Mouse (Mus musculus): Measurements from ENCODE around the gene Tatdn2. TPM values are rescaled to one million over a fixed set of nuclear protein-coding genes. Genes with fewer than 3 reads are reported as not detected.

Tatdn2 gene
- polyA plus RNA-seq, 1 experiment = 41.0 TPM

GRCm38 (mm10) chr6:113714797-113715196, 17.9 kb downstream of the Tatdn2 start:
- H3ac ChIP-seq (ENCODE audit: control insufficient read depth, insufficient read length, low read depth) = no peak overlapping the region

GRCm38 (mm10) chr6:113717541-113717940, 20.7 kb downstream of the Tatdn2 start:
- TF ChIP-seq MAX (IDR thresholded peaks at IDR 0.05) (no peak), CTCF (IDR thresholded peaks at IDR 0.05; ENCODE audit: control insufficient read depth, insufficient read depth, insufficient read length) (no peak), USF1 (IDR thresholded peaks at IDR 0.05; ENCODE audit: low read depth) (no peak), MYOD1 (IDR thresholded peaks at IDR 0.05; ENCODE audit: control insufficient read depth, insufficient read length, low read depth) (no peak), CEBPB (IDR thresholded peaks at IDR 0.05; ENCODE audit: low read depth) (no peak), FOSL1 (IDR thresholded peaks at IDR 0.05; ENCODE audit: insufficient read depth, low read length, poor library complexity, severe bottlenecking) (no peak), MYOG (IDR thresholded peaks at IDR 0.05; ENCODE audit: control insufficient read depth, extremely low read depth, insufficient read length) (no peak)

More at GRCm38 (mm10) chr6:113714797-113715196, 17.9 kb downstream of the Tatdn2 start:
- Histone ChIP-seq H3K79me2 (ENCODE audit: control insufficient read depth, insufficient read depth) (no peaks in the 10 kb centered on the region), H3K79me3 (ENCODE audit: low read depth) (peaks cover 2% of the 10 kb centered on the region), H3K36me3 (ENCODE audit: control insufficient read depth, insufficient read depth) (peaks cover 81% of the 10 kb centered on the region), H3K27me3 (ENCODE audit: control insufficient read depth, insufficient read depth, insufficient read length) (no peaks in the 10 kb centered on the region), H3K4me3 (ENCODE audit: insufficient read depth, poor library complexity, severe bottlenecking) (no peak overlapping the region)
- TF ChIP-seq CTCF (IDR thresholded peaks at IDR 0.05; ENCODE audit: control insufficient read depth, insufficient read depth, insufficient read length) (no peak), CEBPB (IDR thresholded peaks at IDR 0.05; ENCODE audit: low read depth) (no peak), MYOD1 (IDR thresholded peaks at IDR 0.05; ENCODE audit: control insufficient read depth, insufficient read length, low read depth) (no peak), MAX (IDR thresholded peaks at IDR 0.05) (no peak), MYOG (IDR thresholded peaks at IDR 0.05; ENCODE audit: control insufficient read depth, extremely low read depth, insufficient read length) (no peak), FOSL1 (IDR thresholded peaks at IDR 0.05; ENCODE audit: insufficient read depth, low read length, poor library complexity, severe bottlenecking) (no peak)

DNA sequence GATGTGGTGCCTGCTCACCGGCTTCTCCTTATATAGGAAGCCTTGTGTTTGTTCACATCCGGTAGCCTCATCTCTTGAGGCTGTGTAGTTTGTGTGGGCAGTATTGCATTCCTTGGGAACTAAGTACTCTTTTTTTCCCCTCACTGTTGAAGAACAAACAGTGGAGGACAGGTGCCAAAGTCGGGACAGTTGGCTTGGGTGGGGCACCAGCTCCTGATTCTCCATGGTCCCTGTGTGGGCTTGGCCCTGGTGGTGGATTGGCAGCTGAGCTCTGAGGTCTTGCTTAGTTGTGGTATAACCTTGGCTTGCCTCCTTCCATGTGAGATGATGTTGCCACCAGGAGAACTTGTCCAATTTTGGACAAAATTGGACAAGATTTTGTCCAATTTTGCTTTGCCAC, 23.0 kb downstream of the Tatdn2 start, which contains the start of gene Ghrl:
Gene Ghrl, minus strand, starts transcription at position 3 of the 400 bp plus-strand sequence.
- no peak within 1 kb of the TSS for H3K4me3 ChIP-seq (ENCODE audit: insufficient read depth, poor library complexity, severe bottlenecking)
- H3ac ChIP-seq (ENCODE audit: control insufficient read depth, insufficient read length, low read depth) = no peak within 1 kb of the TSS
- no peaks in the 10 kb centered on the region for H3K27me3 ChIP-seq (ENCODE audit: control insufficient read depth, insufficient read depth, insufficient read length)
- no peaks in the 10 kb centered on the region for H3K79me2 ChIP-seq (ENCODE audit: control insufficient read depth, insufficient read depth)
- H3K79me3 ChIP-seq (ENCODE audit: low read depth) = no peaks in the 10 kb centered on the region
- peaks cover 47% of the 10 kb centered on the region for H3K36me3 ChIP-seq (ENCODE audit: control insufficient read depth, insufficient read depth)
- TF ChIP-seq CEBPB (IDR thresholded peaks at IDR 0.05; ENCODE audit: low read depth) = no peak
- TF ChIP-seq CTCF (IDR thresholded peaks at IDR 0.05; ENCODE audit: control insufficient read depth, insufficient read depth, insufficient read length) = no peak
- no peak for TF ChIP-seq MYOG (IDR thresholded peaks at IDR 0.05; ENCODE audit: control insufficient read depth, extremely low read depth, insufficient read length)
- TF ChIP-seq FOSL1 (IDR thresholded peaks at IDR 0.05; ENCODE audit: insufficient read depth, low read length, poor library complexity, severe bottlenecking) = no peak
- no peak for TF ChIP-seq MAX (IDR thresholded peaks at IDR 0.05)
- TF ChIP-seq MYOD1 (IDR thresholded peaks at IDR 0.05; ENCODE audit: control insufficient read depth, insufficient read length, low read depth) = no peak
- no peak for TF ChIP-seq USF1 (IDR thresholded peaks at IDR 0.05; ENCODE audit: low read depth)

More at GRCm38 (mm10) chr6:113717541-113717940, 20.7 kb downstream of the Tatdn2 start:
- peaks cover 61% of the 10 kb centered on the region for H3K36me3 ChIP-seq (ENCODE audit: control insufficient read depth, insufficient read depth)
- H3K79me3 ChIP-seq (ENCODE audit: low read depth) = peaks cover 2% of the 10 kb centered on the region
- H3K27me3 ChIP-seq (ENCODE audit: control insufficient read depth, insufficient read depth, insufficient read length) = no peaks in the 10 kb centered on the region
- H3ac ChIP-seq (ENCODE audit: control insufficient read depth, insufficient read length, low read depth) = no peak overlapping the region
- no peak overlapping the region for H3K4me3 ChIP-seq (ENCODE audit: insufficient read depth, poor library complexity, severe bottlenecking)
- H3K79me2 ChIP-seq (ENCODE audit: control insufficient read depth, insufficient read depth) = no peaks in the 10 kb centered on the region

- H3ac ChIP-seq (ENCODE audit: control insufficient read depth, insufficient read length, low read depth) = no peak overlapping the region
- no peaks in the 10 kb centered on the region for H3K79me2 ChIP-seq (ENCODE audit: control insufficient read depth, insufficient read depth)
- TF ChIP-seq FOSL1 (IDR thresholded peaks at IDR 0.05; ENCODE audit: insufficient read depth, low read length, poor library complexity, severe bottlenecking) = no peak
- no peak for TF ChIP-seq CTCF (IDR thresholded peaks at IDR 0.05; ENCODE audit: control insufficient read depth, insufficient read depth, insufficient read length)
- no peak for TF ChIP-seq MYOD1 (IDR thresholded peaks at IDR 0.05; ENCODE audit: control insufficient read depth, insufficient read length, low read depth)
- TF ChIP-seq MAX (IDR thresholded peaks at IDR 0.05) = no peak
- no peak for TF ChIP-seq USF1 (IDR thresholded peaks at IDR 0.05; ENCODE audit: low read depth)
- TF ChIP-seq CEBPB (IDR thresholded peaks at IDR 0.05; ENCODE audit: low read depth) = no peak
- no peak for TF ChIP-seq MYOG (IDR thresholded peaks at IDR 0.05; ENCODE audit: control insufficient read depth, extremely low read depth, insufficient read length)
- no peak overlapping the region for H3K4me3 ChIP-seq (ENCODE audit: insufficient read depth, poor library complexity, severe bottlenecking)
- peaks cover 48% of the 10 kb centered on the region for H3K36me3 ChIP-seq (ENCODE audit: control insufficient read depth, insufficient read depth)
- H3K79me3 ChIP-seq (ENCODE audit: low read depth) = no peaks in the 10 kb centered on the region
- H3K27me3 ChIP-seq (ENCODE audit: control insufficient read depth, insufficient read depth, insufficient read length) = no peaks in the 10 kb centered on the region
Observed at GRCm38 (mm10) chr6:113721061-113721460, 24.2 kb downstream of the Tatdn2 start.

GRCm38 (mm10) chr6:113728181-113728580, 31.3 kb downstream of the Tatdn2 start:
- no peaks in the 10 kb centered on the region for H3K79me3 ChIP-seq (ENCODE audit: low read depth)
- no peak overlapping the region for H3K4me3 ChIP-seq (ENCODE audit: insufficient read depth, poor library complexity, severe bottlenecking)
- H3K27me3 ChIP-seq (ENCODE audit: control insufficient read depth, insufficient read depth, insufficient read length) = no peaks in the 10 kb centered on the region
- H3ac ChIP-seq (ENCODE audit: control insufficient read depth, insufficient read length, low read depth) = no peak overlapping the region
- TF ChIP-seq MAX (IDR thresholded peaks at IDR 0.05) (no peak), MYOD1 (IDR thresholded peaks at IDR 0.05; ENCODE audit: control insufficient read depth, insufficient read length, low read depth) (no peak), MYOG (IDR thresholded peaks at IDR 0.05; ENCODE audit: control insufficient read depth, extremely low read depth, insufficient read length) (no peak), FOSL1 (IDR thresholded peaks at IDR 0.05; ENCODE audit: insufficient read depth, low read length, poor library complexity, severe bottlenecking) (no peak), USF1 (IDR thresholded peaks at IDR 0.05; ENCODE audit: low read depth) (no peak), CTCF (IDR thresholded peaks at IDR 0.05; ENCODE audit: control insufficient read depth, insufficient read depth, insufficient read length) (no peak), CEBPB (IDR thresholded peaks at IDR 0.05; ENCODE audit: low read depth) (no peak)
- H3K36me3 ChIP-seq (ENCODE audit: control insufficient read depth, insufficient read depth) = peaks cover 84% of the 10 kb centered on the region
- peaks cover 17% of the 10 kb centered on the region for H3K79me2 ChIP-seq (ENCODE audit: control insufficient read depth, insufficient read depth)
